Mouse (Mus musculus): ENCODE results near the gene 2810004N23Rik. TPM values are rescaled to one million over a fixed set of nuclear protein-coding genes. Genes with fewer than 3 reads are reported as not detected.
A peak's percentile ranks its signal among the peaks of the same experiment; 100 is the strongest.

Gene 2810004N23Rik
- polyA plus RNA-seq, 1 experiment from 2014 or later, result 51.9 TPM

DNA sequence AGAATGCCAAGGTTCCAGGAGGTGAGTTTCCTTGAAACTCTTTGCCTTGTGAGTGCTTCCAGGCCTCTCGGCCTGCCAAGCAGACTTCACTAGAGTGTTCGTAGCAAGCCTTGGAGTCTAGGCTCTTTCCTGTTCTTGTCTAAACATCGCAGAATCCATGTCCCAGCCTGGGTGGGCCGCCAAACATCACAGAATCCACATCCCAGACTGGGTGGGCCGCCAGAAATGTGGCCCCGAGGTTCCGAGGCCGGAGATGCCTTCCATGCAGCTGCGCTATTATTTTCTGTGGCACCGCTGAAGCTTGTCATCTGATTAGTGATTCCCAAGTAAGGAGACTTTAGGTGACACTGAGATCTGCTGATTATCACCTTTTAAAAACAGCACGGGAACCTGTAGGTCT is 62.4 kb downstream of the 2810004N23Rik start:
- 39% methylated on average over 11 of the region's 11 CpGs for WGBS

DNA sequence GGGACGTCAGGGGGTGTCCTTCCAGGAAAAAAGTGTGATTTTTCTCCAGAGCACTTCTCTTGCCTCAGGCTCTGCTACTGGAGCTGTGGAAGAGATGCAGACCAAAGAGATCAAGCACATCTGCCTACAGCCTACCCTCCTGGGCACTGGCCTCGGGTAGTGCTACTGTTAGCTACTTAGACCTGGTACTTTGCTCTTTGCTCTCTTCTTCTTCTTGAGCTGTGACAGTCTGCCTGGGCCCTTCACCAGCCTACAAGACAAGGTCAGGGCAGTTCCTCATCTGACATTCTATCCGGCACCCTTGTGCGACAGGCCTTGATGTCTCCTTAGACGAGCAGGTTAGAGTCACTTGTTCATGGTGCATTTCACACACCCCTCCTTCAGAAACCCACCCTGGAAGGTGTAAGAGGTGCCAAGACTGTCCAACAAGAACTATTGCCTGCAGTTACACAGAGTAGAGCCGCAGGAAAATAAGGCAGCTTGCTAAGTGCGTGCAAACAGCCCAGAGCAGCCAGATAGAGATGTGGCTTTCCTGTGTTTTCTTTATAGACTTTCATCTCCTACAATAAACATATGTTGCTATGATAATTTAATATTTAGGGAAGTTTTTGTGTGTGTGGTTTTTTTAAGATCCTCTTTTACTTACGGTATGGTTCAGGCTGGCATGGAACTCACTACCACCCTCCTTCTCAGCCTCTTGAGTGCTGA is 67.0 kb downstream of the 2810004N23Rik start:
- Histone ChIP-seq H3K4me3 (ENCODE audit: low read depth, low read length) (no peak overlapping the region), H3K4me1 (ENCODE audit: control insufficient read depth, insufficient read depth, low read length) (peaks cover 7% of the 10 kb centered on the region; the same call in 1 of the 2 replicates), H3K9me3 (replicated peaks; ENCODE audit: control insufficient read depth, low read length) (no peaks in the 10 kb centered on the region), H3K27me3 (ENCODE audit: control insufficient read depth, insufficient read depth, low read length) (peaks cover 39% of the 10 kb centered on the region), H3K9ac (replicated peaks; ENCODE audit: low read length) (no peak overlapping the region), H3K4me2 (ENCODE audit: low read depth, low read length) (no peak overlapping the region), H3K27ac (replicated peaks; ENCODE audit: low read depth, low read length) (no peak overlapping the region), H3K36me3 (replicated peaks; ENCODE audit: control insufficient read depth, insufficient read depth, low read depth, low read length) (no peaks in the 10 kb centered on the region)
- ATAC-seq (replicated peaks; ENCODE audit: insufficient number of reproducible peaks, low FRiP score, low TSS enrichment, low read depth) (no peak), DNase-seq (ENCODE audit: low spot score) (no peak)
- WGBS, result 65% methylated on average over 8 of the region's 8 CpGs

More for the DNA sequence above, 62.4 kb downstream of the 2810004N23Rik start:
- Histone ChIP-seq H3K9ac (replicated peaks; ENCODE audit: low read length) (no peak overlapping the region), H3K9me3 (replicated peaks; ENCODE audit: control insufficient read depth, low read length) (no peaks in the 10 kb centered on the region), H3K27me3 (ENCODE audit: control insufficient read depth, insufficient read depth, low read length) (peaks cover 6% of the 10 kb centered on the region), H3K4me1 (ENCODE audit: control insufficient read depth, insufficient read depth, low read length) (no peaks in the 10 kb centered on the region), H3K27ac (replicated peaks; ENCODE audit: low read depth, low read length) (no peak overlapping the region), H3K36me3 (replicated peaks; ENCODE audit: control insufficient read depth, insufficient read depth, low read depth, low read length) (no peaks in the 10 kb centered on the region), H3K4me3 (ENCODE audit: low read depth, low read length) (no peak overlapping the region), H3K4me2 (ENCODE audit: low read depth, low read length) (no peak overlapping the region)
- ATAC-seq (replicated peaks; ENCODE audit: insufficient number of reproducible peaks, low FRiP score, low TSS enrichment, low read depth) (no peak), DNase-seq (ENCODE audit: low spot score) (no peak)

GRCm38 (mm10) chr8:124794486-124794780 is 68.5 kb downstream of the 2810004N23Rik start:
- Histone ChIP-seq H3K9me3 (replicated peaks; ENCODE audit: control insufficient read depth, low read length) (no peaks in the 10 kb centered on the region), H3K36me3 (replicated peaks; ENCODE audit: control insufficient read depth, insufficient read depth, low read depth, low read length) (no peaks in the 10 kb centered on the region), H3K4me1 (ENCODE audit: control insufficient read depth, insufficient read depth, low read length) (peaks cover 7% of the 10 kb centered on the region; the same call in 1 of the 2 replicates), H3K4me3 (ENCODE audit: low read depth, low read length) (peak overlapping the region; percentile 50), H3K4me2 (ENCODE audit: low read depth, low read length) (peak overlapping the region; percentile 97), H3K27me3 (ENCODE audit: control insufficient read depth, insufficient read depth, low read length) (peaks cover 39% of the 10 kb centered on the region), H3K27ac (replicated peaks; ENCODE audit: low read depth, low read length) (no peak overlapping the region), H3K9ac (replicated peaks; ENCODE audit: low read length) (0 out of 2 replicates have a peak overlapping the region, but pooled peaks have one; percentile 9)
- DNase-seq (ENCODE audit: low spot score), result peak; percentile 66
- ATAC-seq (replicated peaks; ENCODE audit: insufficient number of reproducible peaks, low FRiP score, low TSS enrichment, low read depth), result no peak
- WGBS, result 2% methylated on average over 25 of the region's 25 CpGs

GRCm38 (mm10) chr8:124793661-124794485 is 69.0 kb downstream of the 2810004N23Rik start:
- DNase-seq (ENCODE audit: low spot score), result no peak
- Histone ChIP-seq H3K36me3 (replicated peaks; ENCODE audit: control insufficient read depth, insufficient read depth, low read depth, low read length) (no peaks in the 10 kb centered on the region), H3K4me2 (ENCODE audit: low read depth, low read length) (peak overlapping the region; percentile 97), H3K27me3 (ENCODE audit: control insufficient read depth, insufficient read depth, low read length) (peaks cover 39% of the 10 kb centered on the region), H3K9me3 (replicated peaks; ENCODE audit: control insufficient read depth, low read length) (no peaks in the 10 kb centered on the region), H3K9ac (replicated peaks; ENCODE audit: low read length) (0 out of 2 replicates have a peak overlapping the region, but pooled peaks have one; percentile 9), H3K4me1 (ENCODE audit: control insufficient read depth, insufficient read depth, low read length) (peaks cover 7% of the 10 kb centered on the region; the same call in 1 of the 2 replicates), H3K27ac (replicated peaks; ENCODE audit: low read depth, low read length) (no peak overlapping the region), H3K4me3 (ENCODE audit: low read depth, low read length) (peak overlapping the region; percentile 50)
- 1% methylated on average over 70 of the region's 81 CpGs for WGBS
- peak; percentile 34; the same call in 1 of the 2 replicates for ATAC-seq (replicated peaks; ENCODE audit: insufficient number of reproducible peaks, low FRiP score, low TSS enrichment, low read depth)

DNA sequence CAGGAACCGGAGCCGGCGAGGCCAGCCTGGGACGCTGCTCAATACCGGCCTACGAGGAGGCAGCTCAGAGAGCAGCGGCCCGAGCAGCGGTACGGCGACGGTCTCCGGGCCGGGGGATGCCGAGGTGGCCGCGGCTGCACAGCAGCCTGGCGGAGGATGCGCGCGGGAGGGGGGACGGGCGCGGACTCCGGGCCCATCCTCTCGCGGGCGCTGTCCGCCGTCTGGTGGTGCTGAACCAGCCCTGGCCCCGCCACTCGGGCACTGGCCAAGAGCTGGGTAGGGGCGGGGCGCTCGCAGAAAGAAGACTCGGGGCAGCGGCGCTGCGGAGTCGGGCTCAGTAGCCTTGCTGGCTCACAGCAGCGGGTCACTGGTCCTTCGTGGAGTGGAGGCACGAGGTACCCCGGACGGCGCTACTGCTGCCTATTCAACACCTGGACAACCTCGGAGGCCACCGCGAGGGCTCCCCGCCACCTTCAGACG is 69.7 kb downstream of the 2810004N23Rik start:
- Histone ChIP-seq H3K9me3 (replicated peaks; ENCODE audit: control insufficient read depth, low read length) (no peaks in the 10 kb centered on the region), H3K9ac (replicated peaks; ENCODE audit: low read length) (peak overlapping the region; percentile 47), H3K27ac (replicated peaks; ENCODE audit: low read depth, low read length) (peak overlapping the region; percentile 38; the same call in 1 of the 2 replicates), H3K4me1 (ENCODE audit: control insufficient read depth, insufficient read depth, low read length) (peaks cover 7% of the 10 kb centered on the region; the same call in 1 of the 2 replicates), H3K27me3 (ENCODE audit: control insufficient read depth, insufficient read depth, low read length) (peaks cover 39% of the 10 kb centered on the region), H3K4me3 (ENCODE audit: low read depth, low read length) (peak overlapping the region; percentile 50), H3K36me3 (replicated peaks; ENCODE audit: control insufficient read depth, insufficient read depth, low read depth, low read length) (no peaks in the 10 kb centered on the region), H3K4me2 (ENCODE audit: low read depth, low read length) (peak overlapping the region; percentile 97)
- ATAC-seq (replicated peaks; ENCODE audit: insufficient number of reproducible peaks, low FRiP score, low TSS enrichment, low read depth) (peak; percentile 84), DNase-seq (ENCODE audit: low spot score) (peak; percentile 92)
- WGBS, result 0% methylated on average over 43 of the region's 51 CpGs

- Histone ChIP-seq H3K4me2 (ENCODE audit: low read depth, low read length) (peak within 1 kb of the TSS; percentile 97), H3K4me3 (ENCODE audit: low read depth, low read length) (peak within 1 kb of the TSS; percentile 50), H3K4me1 (ENCODE audit: control insufficient read depth, insufficient read depth, low read length) (peaks cover 7% of the 10 kb centered on the region; the same call in 1 of the 2 replicates), H3K9ac (replicated peaks; ENCODE audit: low read length) (peak within 1 kb of the TSS; percentile 47), H3K9me3 (replicated peaks; ENCODE audit: control insufficient read depth, low read length) (no peaks in the 10 kb centered on the region), H3K27ac (replicated peaks; ENCODE audit: low read depth, low read length) (peak within 1 kb of the TSS; percentile 38; the same call in 1 of the 2 replicates), H3K36me3 (replicated peaks; ENCODE audit: control insufficient read depth, insufficient read depth, low read depth, low read length) (no peaks in the 10 kb centered on the region), H3K27me3 (ENCODE audit: control insufficient read depth, insufficient read depth, low read length) (peaks cover 39% of the 10 kb centered on the region)
- DNase-seq (ENCODE audit: low spot score) (peak; percentile 86), ATAC-seq (replicated peaks; ENCODE audit: insufficient number of reproducible peaks, low FRiP score, low TSS enrichment, low read depth) (peak; percentile 84)
- under 1% methylated on average over 37 of the region's 39 CpGs for WGBS
These were observed 70.2 kb downstream of the 2810004N23Rik start, which contains the start of gene Trim67 for GRCm38 (mm10) chr8:124792708-124793107. Trim67 (plus strand) TSS chr8:124793092.

- ATAC-seq (replicated peaks; ENCODE audit: insufficient number of reproducible peaks, low FRiP score, low TSS enrichment, low read depth), result no peak
- H3K36me3 ChIP-seq (replicated peaks; ENCODE audit: control insufficient read depth, insufficient read depth, low read depth, low read length), result no peaks in the 10 kb centered on the region
These were observed 70.7 kb downstream of the 2810004N23Rik start for GRCm38 (mm10) chr8:124792186-124792585.

More at GRCm38 (mm10) chr8:124792186-124792585, 70.7 kb downstream of the 2810004N23Rik start:
- peaks cover 7% of the 10 kb centered on the region; the same call in 1 of the 2 replicates for H3K4me1 ChIP-seq (ENCODE audit: control insufficient read depth, insufficient read depth, low read length)
- H3K4me2 ChIP-seq (ENCODE audit: low read depth, low read length), result peak overlapping the region; percentile 97
- peak overlapping the region; percentile 14; the same call in 1 of the 2 replicates for H3K9ac ChIP-seq (replicated peaks; ENCODE audit: low read length)
- H3K27me3 ChIP-seq (ENCODE audit: control insufficient read depth, insufficient read depth, low read length), result peaks cover 39% of the 10 kb centered on the region
- DNase-seq (ENCODE audit: low spot score), result peak; percentile 8
- peak overlapping the region; percentile 50 for H3K4me3 ChIP-seq (ENCODE audit: low read depth, low read length)
- peak overlapping the region; percentile 32; the same call in 1 of the 2 replicates for H3K27ac ChIP-seq (replicated peaks; ENCODE audit: low read depth, low read length)
- WGBS, result under 1% methylated on average over 32 of the region's 32 CpGs
- H3K9me3 ChIP-seq (replicated peaks; ENCODE audit: control insufficient read depth, low read length), result no peaks in the 10 kb centered on the region
